Mouse (Mus musculus) spleen, postnatal 10 days (tissue): ENCODE results near the gene Sestd1.

ENCODE experiments used
- DNase-seq, 2 experiments: peaks; one replicate each; pipeline ENCODE4 v3.0.0; 2021 to 2022; ENCODE audit warnings: low spot score in 2 of 2

Gene Sestd1

GRCm38 (mm10) chr2:77212885-77213284 lies 67.5 kb downstream of the Sestd1 start:
- DNase-seq = no peak

GRCm38 (mm10) chr2:77206951-77207350 lies 73.4 kb downstream of the Sestd1 start:
- no peak for DNase-seq

GRCm38 (mm10) chr2:77203916-77204315 lies 76.5 kb downstream of the Sestd1 start:
- no peak for DNase-seq

- DNase-seq = no peak
Observed at GRCm38 (mm10) chr2:77201900-77202299, 78.5 kb downstream of the Sestd1 start.

- DNase-seq = peak in 1 of 2 experiments; percentile 26
Observed at GRCm38 (mm10) chr2:77200958-77201614, 79.3 kb downstream of the Sestd1 start.

- DNase-seq = no peak
Observed at GRCm38 (mm10) chr2:77200379-77200778, 80.0 kb downstream of the Sestd1 start.

GRCm38 (mm10) chr2:77198246-77198645 lies 82.1 kb downstream of the Sestd1 start:
- DNase-seq = no peak

- DNase-seq = no peak
Observed at GRCm38 (mm10) chr2:77196819-77197218, 83.6 kb downstream of the Sestd1 start.

- no peak for DNase-seq
Observed at GRCm38 (mm10) chr2:77195056-77195455, 85.3 kb downstream of the Sestd1 start.

- DNase-seq = no peak
Observed at GRCm38 (mm10) chr2:77191811-77192210, 88.6 kb downstream of the Sestd1 start.

- DNase-seq = no peak
Observed at GRCm38 (mm10) chr2:77190891-77191290, 89.5 kb downstream of the Sestd1 start.

- no peak for DNase-seq
Observed at GRCm38 (mm10) chr2:77190301-77190700, 90.1 kb downstream of the Sestd1 start.

GRCm38 (mm10) chr2:77189671-77190070 lies 90.7 kb downstream of the Sestd1 start:
- no peak for DNase-seq

- DNase-seq = no peak
Observed at GRCm38 (mm10) chr2:77187501-77187900, 92.9 kb downstream of the Sestd1 start.

GRCm38 (mm10) chr2:77186912-77187311 lies 93.5 kb downstream of the Sestd1 start:
- no peak for DNase-seq

GRCm38 (mm10) chr2:77184049-77184571 lies 96.3 kb downstream of the Sestd1 start:
- DNase-seq = no peak

- no peak for DNase-seq
Observed at GRCm38 (mm10) chr2:77183646-77184045, 96.7 kb downstream of the Sestd1 start.

- DNase-seq = no peak
Observed at GRCm38 (mm10) chr2:77182996-77183380, 97.4 kb downstream of the Sestd1 start.

- DNase-seq = no peak
Observed at GRCm38 (mm10) chr2:77182271-77182995, 98.0 kb downstream of the Sestd1 start.

GRCm38 (mm10) chr2:77177472-77177871 lies 102.9 kb downstream of the Sestd1 start:
- peak in 1 of 2 experiments; percentile 35 for DNase-seq

GRCm38 (mm10) chr2:77176413-77176812 lies 104.0 kb downstream of the Sestd1 start:
- DNase-seq = peak in 1 of 2 experiments; percentile 36

- DNase-seq = no peak
Observed at GRCm38 (mm10) chr2:77175411-77175810, 105.0 kb downstream of the Sestd1 start.

- DNase-seq = no peak
Observed at GRCm38 (mm10) chr2:77174313-77174712, 106.1 kb downstream of the Sestd1 start.
